Comparison of ENCODE assay signal across 27 mouse cellular contexts in genomic region chr3:136147166-136147565, GRCm38 (mm10).
"Had no signal": no experiment of that assay in that cellular context is flagged by ENCODE, and none has a peak within 500 bp of the region (broad histone marks: within the 10 kb centered on the region; RNA-seq: fewer than 3 reads in every experiment).

No protein-coding gene starts in this region.

- H3K27ac ChIP-seq: heart, adult 2 months; heart, embryonic 13.5 days; heart, embryonic 15.5 days; hindbrain, embryonic 13.5 days; hindbrain, embryonic 15.5 days; hindbrain, postnatal 0 days; kidney, embryonic 15.5 days; kidney, postnatal 0 days; limb, embryonic 13.5 days; limb, embryonic 15.5 days; liver, embryonic 12.5 days; liver, embryonic 14.5 days had no signal

- H3K9me3 ChIP-seq: heart, embryonic 13.5 days; heart, embryonic 15.5 days; hindbrain, embryonic 13.5 days; hindbrain, embryonic 15.5 days; kidney, embryonic 15.5 days; limb, embryonic 13.5 days; limb, embryonic 15.5 days; liver, embryonic 12.5 days had no signal

- DNase-seq: gastrocnemius, postnatal 14 days; gastrocnemius, postnatal 36 days; heart, adult 11 months; heart, adult 2 months; heart, postnatal 14 days; heart, postnatal 36 days; kidney, adult 11 months; kidney, adult 2 months; kidney, adult 9 months; kidney, postnatal 14 days; kidney, postnatal 36 days; layer of hippocampus, adult 9-11 months; layer of hippocampus, postnatal 36 days; left cerebral cortex, postnatal 4 days had no signal

- H3K4me2 ChIP-seq: heart, embryonic 11.5 days; heart, embryonic 13.5 days; heart, embryonic 15.5 days; hindbrain, embryonic 13.5 days; hindbrain, embryonic 15.5 days; kidney, embryonic 15.5 days; limb, embryonic 13.5 days; limb, embryonic 15.5 days; liver, embryonic 12.5 days had no signal

- H3K27me3 ChIP-seq: heart, embryonic 13.5 days; heart, embryonic 15.5 days; hindbrain, embryonic 13.5 days; hindbrain, embryonic 15.5 days; kidney, embryonic 15.5 days; limb, embryonic 13.5 days; limb, embryonic 15.5 days; liver, embryonic 12.5 days had no signal

- H3K36me3 ChIP-seq: heart, embryonic 13.5 days; heart, embryonic 15.5 days; hindbrain, embryonic 13.5 days; hindbrain, embryonic 15.5 days; kidney, embryonic 15.5 days; limb, embryonic 13.5 days; limb, embryonic 15.5 days; liver, embryonic 12.5 days had no signal

- H3K4me3 ChIP-seq: heart, adult 2 months; heart, embryonic 13.5 days; heart, embryonic 15.5 days; hindbrain, embryonic 13.5 days; hindbrain, embryonic 15.5 days; kidney, embryonic 15.5 days; limb, embryonic 13.5 days; limb, embryonic 15.5 days; liver, embryonic 12.5 days had no signal

- ATAC-seq: hindbrain, postnatal 0 days; intestine, embryonic 16.5 days; liver, embryonic 12.5 days had no signal

- H3K4me1 ChIP-seq: heart, embryonic 13.5 days; heart, embryonic 15.5 days; hindbrain, embryonic 13.5 days; hindbrain, embryonic 15.5 days; kidney, embryonic 15.5 days; limb, embryonic 13.5 days; limb, embryonic 15.5 days; liver, embryonic 12.5 days had no signal

- H3K9ac ChIP-seq: heart, embryonic 13.5 days; heart, embryonic 15.5 days; hindbrain, embryonic 13.5 days; hindbrain, embryonic 15.5 days; kidney, embryonic 15.5 days; limb, embryonic 13.5 days; limb, embryonic 15.5 days; liver, embryonic 12.5 days; liver, embryonic 14.5 days had no signal
